Mouse (Mus musculus) urinary bladder, adult 2 months (tissue): ENCODE data around the gene 5330417C22Rik. TPM values are rescaled to one million over a fixed set of nuclear protein-coding genes. Genes with fewer than 3 reads are reported as not detected.

ENCODE experiments used
- DNase-seq: peaks from one replicate; pipeline ENCODE4 v3.0.0; 2022; ENCODE audit warnings: low spot score
- polyA plus RNA-seq: library from polyadenylated mRNA; depleted of rRNA; stranded (reverse); fragments of >200 nt; gene quantifications from 2 replicates; pipeline ENCODE4 v1.2.3, GENCODE M21; 2012; rRNA removed

5330417C22Rik gene
- polyA plus RNA-seq, 1 experiment: 0.30 TPM

- no peak for DNase-seq
Measured at GRCm38 (mm10) chr3:108413634-108414360, 122.5 kb downstream of the 5330417C22Rik start.

- DNase-seq: no peak
Measured at GRCm38 (mm10) chr3:108411754-108412121, 124.6 kb downstream of the 5330417C22Rik start.

GRCm38 (mm10) chr3:108411026-108411753 lies 125.1 kb downstream of the 5330417C22Rik start:
- DNase-seq: no peak

- no peak for DNase-seq
Measured at GRCm38 (mm10) chr3:108410359-108410714, 126.0 kb downstream of the 5330417C22Rik start.

- no peak for DNase-seq
Measured at GRCm38 (mm10) chr3:108409656-108410358, 126.5 kb downstream of the 5330417C22Rik start.

- no peak for DNase-seq
Measured at GRCm38 (mm10) chr3:108408517-108409008, 127.8 kb downstream of the 5330417C22Rik start.

GRCm38 (mm10) chr3:108406306-108406885 lies 129.9 kb downstream of the 5330417C22Rik start:
- DNase-seq: no peak

Other genes with a start within 250 kb of the 5330417C22Rik start
- gene Mybphl, start 171.6 kb downstream of the 5330417C22Rik start, polyA plus RNA-seq: not detected in 2 replicates
- 4.0 and 4.4 TPM in 2 replicates for gene Psrc1, start 152.7 kb downstream of the 5330417C22Rik start, polyA plus RNA-seq
- gene Celsr2, start 121.0 kb downstream of the 5330417C22Rik start, polyA plus RNA-seq: 4.6 and 7.2 TPM in 2 replicates
- gene Sars, start 91.3 kb downstream of the 5330417C22Rik start, polyA plus RNA-seq: 64.1 and 86.7 TPM in 2 replicates
- gene 1700013F07Rik, start 2.4 kb downstream of the 5330417C22Rik start, polyA plus RNA-seq: 0.11 and 0.16 TPM in 2 replicates
- 13.8 and 24.1 TPM in 2 replicates for gene Tmem167b, start 25.9 kb upstream of the 5330417C22Rik start, polyA plus RNA-seq
- 30.7 and 31.1 TPM in 2 replicates for gene Taf13, start 35.2 kb upstream of the 5330417C22Rik start, polyA plus RNA-seq
- 10.8 and 12.7 TPM in 2 replicates for gene Wdr47, start 54.7 kb upstream of the 5330417C22Rik start, polyA plus RNA-seq
- 63.0 and 79.4 TPM in 2 replicates for gene Clcc1, start 117.4 kb upstream of the 5330417C22Rik start, polyA plus RNA-seq
- gene Gpsm2, start 185.8 kb upstream of the 5330417C22Rik start, polyA plus RNA-seq: 26.2 and 26.8 TPM in 2 replicates
- gene Aknad1, start 203.1 kb upstream of the 5330417C22Rik start, polyA plus RNA-seq: 2.6 and 2.9 TPM in 2 replicates